In genomic region chr5:112316468-112316867, GRCm38 (mm10) we compare ENCODE assay signal across 17 mouse cellular contexts. TPM values are rescaled to one million over a fixed set of nuclear protein-coding genes. Genes with fewer than 3 reads are reported as not detected.
DNase-seq lines count a peak whose midpoint lies in the region; ATAC-seq and TF ChIP-seq lines count a peak whose summit lies in the region.
"Had no signal": no experiment of that assay in that cellular context is flagged by ENCODE, and none has a peak within 500 bp of the region (broad histone marks: within the 10 kb centered on the region; RNA-seq: fewer than 3 reads in every experiment).

No protein-coding gene starts in this region.

- no peak for DNase-seq in heart, adult 9 months (ENCODE audit: low spot score in 2 of 2)
- no peak for DNase-seq in kidney, adult 18-20 months
- no peak for DNase-seq in Patski (ENCODE audit: low read depth, low spot score)
- peak; percentile 41 for DNase-seq in kidney, postnatal 10 days
- no peak for DNase-seq in adipocyte (ENCODE audit: low spot score)
- DNase-seq: B cell, adult 2 months; cerebellum, adult 8-10 months; forebrain, postnatal 0 days; midbrain, embryonic 14.5 days had no signal

- peak overlapping the region; percentile 63 for H3K27ac ChIP-seq in heart, embryonic 15.5 days
- no peak overlapping the region for H3K27ac ChIP-seq in kidney, embryonic 14.5 days (ENCODE audit: low read depth, low read length)
- H3K27ac ChIP-seq: forebrain, embryonic 10.5 days; stomach, embryonic 15.5 days had no signal

- no peaks in the 10 kb centered on the region for H3K9me3 ChIP-seq in heart, embryonic 15.5 days (replicated peaks)
- H3K9me3 ChIP-seq in kidney, embryonic 14.5 days (ENCODE audit: control insufficient read depth, low read length), result no peaks in the 10 kb centered on the region
- H3K9me3 ChIP-seq: forebrain, embryonic 10.5 days; megakaryocyte, embryonic 14.5 days; stomach, embryonic 15.5 days had no signal

- no peak for TF ChIP-seq CTCF in Patski (IDR thresholded peaks at IDR 0.05)

- no peaks in the 10 kb centered on the region for H3K27me3 ChIP-seq in heart, embryonic 15.5 days
- H3K27me3 ChIP-seq in kidney, embryonic 14.5 days (ENCODE audit: control insufficient read depth, insufficient read depth, low read length), result no peaks in the 10 kb centered on the region
- H3K27me3 ChIP-seq in Patski, result no peaks in the 10 kb centered on the region
- H3K27me3 ChIP-seq: megakaryocyte, embryonic 14.5 days; stomach, embryonic 15.5 days had no signal

- H3K36me3 ChIP-seq in heart, embryonic 15.5 days, result peaks cover 23% of the 10 kb centered on the region
- peaks cover 30% of the 10 kb centered on the region for H3K36me3 ChIP-seq in kidney, embryonic 14.5 days (ENCODE audit: control insufficient read depth, insufficient read depth, low read length)

- CTCF ChIA-PET in Patski (lab: Charles Lee), result interaction anchor here (1.4 kb wide), 1 partner anchor 20 kb away, joined by 3 read pairs; no protein-coding TSS in a partner anchor

- H3K9ac ChIP-seq in heart, embryonic 15.5 days, result no peak overlapping the region
- no peak overlapping the region for H3K9ac ChIP-seq in kidney, embryonic 14.5 days (ENCODE audit: low read depth, low read length)
- H3K9ac ChIP-seq: forebrain, postnatal 0 days; stomach, embryonic 15.5 days had no signal

- H3K4me2 ChIP-seq in heart, embryonic 15.5 days, result no peak overlapping the region
- H3K4me2 ChIP-seq in kidney, embryonic 14.5 days (replicated peaks; ENCODE audit: low read depth, low read length), result no peak overlapping the region
- H3K4me2 ChIP-seq: liver, embryonic 11.5 days; stomach, embryonic 15.5 days had no signal

- ATAC-seq in heart, embryonic 15.5 days (replicated peaks; ENCODE audit: insufficient number of reproducible peaks, insufficient read depth, low FRiP score, low read depth), result no peak
- 0 out of 2 replicates have a peak, but pooled peaks have one; percentile 44 for ATAC-seq in kidney, embryonic 14.5 days (ENCODE audit: low FRiP score, low TSS enrichment)
- ATAC-seq in Patski, result peak; percentile 18
- ATAC-seq: forebrain, postnatal 0 days; hindbrain, embryonic 16.5 days had no signal

- peaks cover 4% of the 10 kb centered on the region for H3K4me1 ChIP-seq in heart, embryonic 15.5 days (replicated peaks)
- no peaks in the 10 kb centered on the region for H3K4me1 ChIP-seq in kidney, embryonic 14.5 days (ENCODE audit: control insufficient read depth, insufficient read depth, low read length)
- H3K4me1 ChIP-seq: stomach, embryonic 15.5 days had no signal

- no peak overlapping the region for H3K4me3 ChIP-seq in heart, embryonic 15.5 days
- H3K4me3 ChIP-seq in kidney, embryonic 14.5 days (ENCODE audit: low read length), result no peak overlapping the region
- H3K4me3 ChIP-seq: forebrain, embryonic 10.5 days; megakaryocyte, embryonic 14.5 days; stomach, embryonic 15.5 days had no signal

- POLR2A ChIA-PET in Patski (lab: Charles Lee), result no interaction called here

- in situ Hi-C loops in Patski (cut with MboI; ENCODE audit: low pct_unique_long_range_greater_than_20kb), result loop anchor here (25.0 kb wide), 1 partner anchor 1446 kb away; the partner anchor contains the start of genes Iscu and Sart3

- 76% methylated on average over 5 of the region's 5 CpGs for WGBS in heart, embryonic 15.5 days
- 75% methylated on average over 5 of the region's 5 CpGs for WGBS in kidney, embryonic 14.5 days

RNA-seq across cellular contexts. Expression of gene Tfip11, which starts 9.7 kb away (rescaled TPM):
- polyA plus RNA-seq in heart, embryonic 15.5 days (2015; fragmentation: Nextera tagmentation; extraction: Ambion mirVana), result 15.2 and 19.6 TPM in 2 replicates
- polyA plus RNA-seq in kidney, embryonic 14.5 days (2014; fragmentation: Nextera tagmentation; extraction: Ambion mirVana), result 15.7 and 22.3 TPM in 2 replicates
- 43.2 TPM for polyA plus RNA-seq in Patski (2021)

RNA-seq across cellular contexts. Expression of gene Srrd, which starts 26.4 kb away (rescaled TPM):
- 20.7 and 28.8 TPM in 2 replicates for polyA plus RNA-seq in heart, embryonic 15.5 days (2015; fragmentation: Nextera tagmentation; extraction: Ambion mirVana)
- 46.0 and 47.0 TPM in 2 replicates for polyA plus RNA-seq in kidney, embryonic 14.5 days (2014; fragmentation: Nextera tagmentation; extraction: Ambion mirVana)
- 23.8 TPM for polyA plus RNA-seq in Patski (2021)

RNA-seq across cellular contexts. Expression of gene Hps4, which starts 26.4 kb away (rescaled TPM):
- polyA plus RNA-seq in heart, embryonic 15.5 days (2015; fragmentation: Nextera tagmentation; extraction: Ambion mirVana), result 15.6 and 23.3 TPM in 2 replicates
- polyA plus RNA-seq in kidney, embryonic 14.5 days (2014; fragmentation: Nextera tagmentation; extraction: Ambion mirVana), result 35.4 and 37.6 TPM in 2 replicates
- 34.1 TPM for polyA plus RNA-seq in Patski (2021)

RNA-seq across cellular contexts. Expression of gene Gm6583, which starts 39.4 kb away (rescaled TPM):
- 0.05 TPM in 1 of 2 replicates, not detected in the other for polyA plus RNA-seq in heart, embryonic 15.5 days (2015; fragmentation: Nextera tagmentation; extraction: Ambion mirVana)
- polyA plus RNA-seq in kidney, embryonic 14.5 days (2014; fragmentation: Nextera tagmentation; extraction: Ambion mirVana), result 0.12 and 0.41 TPM in 2 replicates
- polyA plus RNA-seq in Patski (2021), result 0.05 TPM
- polyA plus RNA-seq: forebrain, postnatal 0 days; urinary bladder, adult 2 months had no signal

RNA-seq across cellular contexts. Expression of gene Tpst2, which starts 40.0 kb away (rescaled TPM):
- 38.5 and 47.8 TPM in 2 replicates for polyA plus RNA-seq in heart, embryonic 15.5 days (2015; fragmentation: Nextera tagmentation; extraction: Ambion mirVana)
- 39.9 and 50.3 TPM in 2 replicates for polyA plus RNA-seq in kidney, embryonic 14.5 days (2014; fragmentation: Nextera tagmentation; extraction: Ambion mirVana)
- polyA plus RNA-seq in Patski (2021), result 92.3 TPM
